Mouse (Mus musculus) CH12.LX (cell line): ENCODE measurements around the gene Ntan1. TPM values are rescaled to one million over a fixed set of nuclear protein-coding genes. Genes with fewer than 3 reads are reported as not detected.
"Not testable (repeated sequence)": the region's sequence is repeated elsewhere in the genome, so short reads cannot be mapped to it uniquely, and the experiment has no call there.

Experiments
- DNase-seq: peaks from one replicate; pipeline ENCODE4 v3.0.0-alpha.2; 2013; ENCODE audit errors: extremely low read depth
- H3K27ac ChIP-seq: 2 replicates; pipeline ENCODE4 v1.5.1; 2012; ENCODE audit warnings: low read depth, mild to moderate bottlenecking, control low read depth, moderate library complexity; ENCODE audit not compliant: insufficient read depth
- H3K27me3 ChIP-seq: replicated peaks from 2 replicates; pipeline ENCODE3; 2012; ENCODE audit warnings: inconsistent platforms
- H3K36me3 ChIP-seq, 2 experiments: replicated peaks in 1 of 2; 2 replicates each; pipeline versions ENCODE3 to v1.6.1; 2012; ENCODE audit warnings: inconsistent platforms in 1 of 2, low read length in 1 of 2, mild to moderate bottlenecking in 1 of 2, mixed read lengths in 1 of 2, moderate library complexity in 1 of 2; ENCODE audit not compliant: control insufficient read depth in 1 of 2, insufficient read depth in 1 of 2
- H3K4me1 ChIP-seq, 2 experiments: 2 replicates each; pipeline ENCODE4 v1.6.1; 2012; ENCODE audit warnings: inconsistent platforms in 1 of 2, moderate library complexity in 1 of 2; ENCODE audit not compliant: insufficient read depth in 2 of 2, control insufficient read depth in 1 of 2
- H3K4me2 ChIP-seq: 2 replicates; pipeline ENCODE4 v1.6.1; 2012; ENCODE audit warnings: low read depth, mild to moderate bottlenecking, control low read depth; ENCODE audit not compliant: poor library complexity, insufficient read depth, severe bottlenecking
- H3K4me3 ChIP-seq, 3 experiments: fragments of 150-350 bp in 1 of 3; sonication (generic) in 1 of 3; replicated peaks in 1 of 3; 2 replicates each; pipeline versions ENCODE3 to v1.5.1; 2011 to 2012; ENCODE audit warnings: low read depth in 2 of 3, low read length in 2 of 3, mild to moderate bottlenecking in 2 of 3, moderate library complexity in 2 of 3, control low read depth in 1 of 3, improper control_type of control experiment in 1 of 3, inconsistent platforms in 1 of 3, mixed read lengths in 1 of 3; ENCODE audit not compliant: poor library complexity in 1 of 3
- H3K79me2 ChIP-seq: replicated peaks from 2 replicates; pipeline ENCODE4 v1.6.1; 2012; ENCODE audit warnings: mild to moderate bottlenecking, moderate library complexity; ENCODE audit not compliant: control insufficient read depth, poor library complexity, insufficient read depth, severe bottlenecking; ENCODE audit errors: extremely low read depth
- H3K9ac ChIP-seq: 2 replicates; pipeline ENCODE4 v1.6.1; 2012; ENCODE audit warnings: low read depth, mild to moderate bottlenecking, control low read depth, moderate library complexity; ENCODE audit not compliant: insufficient read depth
- H3K9me3 ChIP-seq: replicated peaks from 2 replicates; pipeline ENCODE3; 2012; ENCODE audit warnings: low read length, inconsistent platforms, mixed read lengths
- BHLHE40 ChIP-seq: IDR thresholded peaks from 2 replicates; pipeline ENCODE4 v1.6.1; 2011; ENCODE audit warnings: mild to moderate bottlenecking, low read depth, low read length, improper control_type of control experiment
- CHD1 ChIP-seq: IDR thresholded peaks from 2 replicates; pipeline ENCODE4 v1.6.1; 2012; ENCODE audit warnings: low read depth, low read length, improper control_type of control experiment, inconsistent platforms
- CHD2 ChIP-seq: IDR thresholded peaks from 2 replicates; pipeline ENCODE4 v1.6.1; 2011; ENCODE audit warnings: low read length, improper control_type of control experiment
- CTCF ChIP-seq, 2 experiments: IDR thresholded peaks in 1 of 2; conservative IDR thresholded peaks in 1 of 2; 2 replicates each; pipeline ENCODE4 v1.5.1; 2011 to 2012; ENCODE audit warnings: low read depth in 2 of 2, low read length in 2 of 2, improper control_type of control experiment in 1 of 2, inconsistent platforms in 1 of 2, mild to moderate bottlenecking in 1 of 2, moderate library complexity in 1 of 2
- E2F4 ChIP-seq: IDR thresholded peaks from 2 replicates; pipeline ENCODE4 v1.6.1; 2011; ENCODE audit warnings: low read depth, low read length, improper control_type of control experiment; ENCODE audit not compliant: insufficient replicate concordance
- HCFC1 ChIP-seq: IDR thresholded peaks from 2 replicates; pipeline ENCODE4 v1.6.1; 2012; ENCODE audit warnings: low read depth, mild to moderate bottlenecking, inconsistent platforms, low read length, improper control_type of control experiment
- IRF4 ChIP-seq: IDR thresholded peaks from 2 replicates; pipeline ENCODE4 v1.6.1; 2014; ENCODE audit warnings: low read depth, mild to moderate bottlenecking, inconsistent platforms, low read length, improper control_type of control experiment
- JUN ChIP-seq: IDR thresholded peaks from 2 replicates; pipeline ENCODE4 v1.6.1; 2011; ENCODE audit warnings: low read depth, mild to moderate bottlenecking, low read length, improper control_type of control experiment, moderate library complexity; ENCODE audit not compliant: insufficient read depth
- JUND ChIP-seq: conservative IDR thresholded peaks from 2 replicates; pipeline ENCODE4 v1.6.1; 2011; ENCODE audit warnings: low read depth, low read length, improper control_type of control experiment
- MAX ChIP-seq: IDR thresholded peaks from 2 replicates; pipeline ENCODE4 v1.6.1; 2011; ENCODE audit warnings: low read length, improper control_type of control experiment
- MAZ ChIP-seq: IDR thresholded peaks from 2 replicates; pipeline ENCODE4 v1.6.1; 2012; ENCODE audit warnings: low read depth, mild to moderate bottlenecking, inconsistent platforms, low read length, improper control_type of control experiment, moderate library complexity
- MEF2A ChIP-seq: IDR thresholded peaks from 2 replicates; pipeline ENCODE4 v1.6.1; 2014; ENCODE audit warnings: low read depth, mild to moderate bottlenecking, inconsistent platforms, low read length, improper control_type of control experiment, borderline replicate concordance
- NRF1 ChIP-seq: IDR thresholded peaks from 2 replicates; pipeline ENCODE4 v1.6.1; 2014; ENCODE audit warnings: low read depth, mild to moderate bottlenecking, inconsistent platforms, low read length, improper control_type of control experiment, moderate library complexity
- POLR2A ChIP-seq: IDR thresholded peaks from 2 replicates; pipeline ENCODE4 v1.6.1; 2011; ENCODE audit warnings: low read depth, mild to moderate bottlenecking, improper control_type of control experiment, low read length
- POLR2AphosphoS2 ChIP-seq: IDR thresholded peaks from 2 replicates; pipeline ENCODE4 v1.6.1; 2011; ENCODE audit warnings: low read depth, low read length, improper control_type of control experiment
- RAD21 ChIP-seq: IDR thresholded peaks from 2 replicates; pipeline ENCODE4 v1.6.1; 2011; ENCODE audit warnings: low read depth, mild to moderate bottlenecking, low read length, improper control_type of control experiment, moderate library complexity
- SIN3A ChIP-seq: IDR thresholded peaks from 2 replicates; pipeline ENCODE4 v1.6.1; 2012; ENCODE audit warnings: low read length, improper control_type of control experiment, inconsistent platforms
- ZC3H11A ChIP-seq: IDR thresholded peaks from 2 replicates; pipeline ENCODE4 v1.6.1; 2012; ENCODE audit warnings: low read depth, mild to moderate bottlenecking, inconsistent platforms, low read length, improper control_type of control experiment
- ZKSCAN1 ChIP-seq: IDR thresholded peaks from 2 replicates; pipeline ENCODE4 v1.6.1; 2012; ENCODE audit warnings: low read depth, inconsistent platforms, low read length, improper control_type of control experiment, borderline replicate concordance
- dilution Hi-C: fragments of 300-500 bp; cut with MboI; formaldehyde crosslinking; loops from 2 replicates; pipeline ENCODE4 v1.14.3; 2020; ENCODE audit warnings: low sequenced_read_pairs; ENCODE audit not compliant: extremely low pct_unique_long_range_greater_than_20kb, extremely low pct_ligation_motif_present
- in situ Hi-C: fragments of 300-500 bp; cut with MboI; formaldehyde crosslinking; loops from 3 replicates; pipeline ENCODE4 v1.14.3; 2019; ENCODE audit warnings: low sequenced_read_pairs, low pct_ligation_motif_present, low pct_unique_long_range_greater_than_20kb, mixed read lengths
- polyA plus RNA-seq: library from polyadenylated mRNA; unstranded; fragments of >175 nt; gene quantifications from 2 replicates; pipeline ENCODE4 v1.2.1, GENCODE M21; 2012; ENCODE audit warnings: low read depth; ENCODE audit not compliant: insufficient read length
- total RNA-seq, 2 experiments: library from RNA; depleted of rRNA; stranded (reverse); fragments of 300-350 nt in 1 of 2; fragments of >200 nt in 1 of 2; gene quantifications; 2 replicates each; pipeline ENCODE4 v1.2.3; 2012 to 2014

The Ntan1 gene
- total and polyA plus RNA-seq, 3 experiments: 57.3 to 111 (median 71.3) TPM

DNA sequence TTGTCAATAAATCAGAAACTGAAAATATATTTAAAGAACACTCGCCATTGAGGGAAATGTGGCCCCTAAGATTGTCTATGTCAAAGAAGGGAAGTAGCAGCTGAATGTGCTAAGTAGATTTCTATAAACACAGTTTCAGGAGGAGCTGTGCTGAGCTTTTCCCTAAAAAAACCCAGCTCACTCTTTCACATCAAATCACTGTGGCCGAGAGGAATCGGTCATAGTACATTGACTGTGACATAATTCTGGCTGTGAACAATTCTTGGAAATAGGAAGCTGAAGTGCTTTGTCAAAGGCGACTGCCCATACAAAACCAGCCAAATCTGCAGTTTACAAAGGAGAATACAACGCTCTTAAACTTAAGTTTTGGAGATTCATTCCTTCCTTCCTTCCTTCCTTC, 48.0 kb downstream of the Ntan1 start:
- Histone ChIP-seq H3K9me3 (no peaks in the 10 kb centered on the region), H3K4me1 (0 out of 4 replicates have a peak, but pooled peaks cover 0 to 2% of the 10 kb centered on the region in 2 experiments), H3K27me3 (no peaks in the 10 kb centered on the region), H3K4me2 (no peak overlapping the region), H3K4me3 (no peak overlapping the region), H3K36me3 (peaks cover 23 to 64% of the 10 kb centered on the region in 2 experiments), H3K9ac (no peak overlapping the region), H3K79me2 (no peaks in the 10 kb centered on the region), H3K27ac (no peak overlapping the region)
- in situ Hi-C loops: no loop called here
- TF ChIP-seq RAD21 (no peak), JUN (no peak), CHD2 (no peak), MEF2A (no peak)
- dilution Hi-C loops: no loop called here
- no peak for DNase-seq

- in situ Hi-C loops, H3K9me3 ChIP-seq, H3K4me1 ChIP-seq, dilution Hi-C loops, H3K27ac ChIP-seq, H3K4me3 ChIP-seq, H3K9ac ChIP-seq, H3K4me2 ChIP-seq, H3K27me3 ChIP-seq, H3K79me2 ChIP-seq, DNase-seq: not testable (repeated sequence)
- H3K36me3 ChIP-seq: peaks cover 29 to 72% of the 10 kb centered on the region in 2 experiments
Observed at GRCm38 (mm10) chr16:13867406-13867805, 48.8 kb downstream of the Ntan1 start.

- Histone ChIP-seq H3K4me3 (no peak overlapping the region), H3K27me3 (no peaks in the 10 kb centered on the region), H3K9me3 (no peaks in the 10 kb centered on the region), H3K9ac (no peak overlapping the region), H3K4me2 (no peak overlapping the region), H3K27ac (no peak overlapping the region), H3K36me3 (peaks cover 29 to 67% of the 10 kb centered on the region in 2 experiments), H3K4me1 (0 out of 4 replicates have a peak, but pooled peaks cover 0 to 2% of the 10 kb centered on the region in 2 experiments), H3K79me2 (no peaks in the 10 kb centered on the region)
- no peak for DNase-seq
- no peak for TF ChIP-seq CHD1
- no peak for TF ChIP-seq ZC3H11A
- TF ChIP-seq POLR2AphosphoS2: no peak
- TF ChIP-seq SIN3A: no peak
- no peak for TF ChIP-seq ZKSCAN1
- TF ChIP-seq BHLHE40: no peak
- TF ChIP-seq IRF4: no peak
- TF ChIP-seq CHD2: no peak
- no peak for TF ChIP-seq POLR2A
- no peak for TF ChIP-seq CTCF (conservative IDR thresholded peaks at IDR 0.05 in 1 of 2, IDR thresholded peaks at IDR 0.05 in 1 of 2; ENCODE audit: low read depth in 2 of 2, low read length in 2 of 2)
- TF ChIP-seq E2F4: no peak
- TF ChIP-seq NRF1: no peak
- no peak for TF ChIP-seq HCFC1
- TF ChIP-seq MAX: no peak
- TF ChIP-seq JUND: no peak
- TF ChIP-seq RAD21: no peak
- no peak for TF ChIP-seq MAZ
- dilution Hi-C loops: no loop called here
- in situ Hi-C loops: no loop called here
Observed at GRCm38 (mm10) chr16:13867910-13868514, 49.4 kb downstream of the Ntan1 start.
